Mouse (Mus musculus) liver, adult 2 months (tissue): ENCODE measurements around the gene Rgs7bp.

ENCODE experiments used
- CTCF ChIP-seq: fragments of 200-500 bp; IDR thresholded peaks from 2 replicates; pipeline ENCODE4 v1.5.1; 2011; ENCODE audit warnings: low read depth, low read length, control low read depth
- POLR2A ChIP-seq: fragments of 200-500 bp; IDR thresholded peaks from 2 replicates; pipeline ENCODE4 v1.6.1; 2011; ENCODE audit warnings: low read length, control low read depth; ENCODE audit not compliant: insufficient read depth; ENCODE audit errors: extremely low read depth

GRCm38 (mm10) chr13:105081862-105082261 lies 27.1 kb upstream of the Rgs7bp start, which contains the start of gene 4933425L06Rik:
- no peak for TF ChIP-seq CTCF
- no peak for TF ChIP-seq POLR2A
